Mouse (Mus musculus) telencephalon, adult 2 months (tissue): ENCODE results near the gene Trim62.

Experiments used
- DNase-seq: peaks from one replicate; pipeline ENCODE4 v3.0.0-alpha.2; 2011; ENCODE audit warnings: low read depth, low spot score

Gene Trim62

GRCm38 (mm10) chr4:128883379-128883781, at the start of gene Trim62:
Trim62 (plus strand) TSS chr4:128883580.
- DNase-seq = no peak

- DNase-seq = no peak
Measured at GRCm38 (mm10) chr4:128838202-128838601, 45.2 kb upstream of the Trim62 start.

- DNase-seq = no peak
Measured at GRCm38 (mm10) chr4:128839811-128840738, 43.3 kb upstream of the Trim62 start.

GRCm38 (mm10) chr4:128841259-128841658, 42.1 kb upstream of the Trim62 start:
- DNase-seq = no peak

DNA sequence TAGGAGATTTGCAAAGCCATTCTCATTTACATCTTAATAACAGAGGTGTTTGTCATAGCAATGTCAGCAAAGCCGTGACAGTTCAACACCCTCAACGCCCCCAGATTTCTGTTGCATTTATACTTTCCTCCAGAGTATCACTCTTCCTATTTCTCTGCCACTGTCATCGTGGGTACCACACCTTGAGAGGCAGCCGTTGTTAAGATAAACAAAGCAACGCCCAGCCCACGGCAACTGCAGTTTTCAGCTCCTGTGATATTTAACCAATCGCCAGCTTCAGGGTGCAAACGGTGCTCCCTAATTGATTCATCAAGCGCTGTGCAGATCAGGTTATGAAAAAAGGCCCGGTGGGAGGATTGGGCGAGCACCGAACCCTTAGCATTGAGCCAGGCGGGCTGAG, 38.8 kb upstream of the Trim62 start:
- no peak for DNase-seq

- no peak for DNase-seq
Measured at GRCm38 (mm10) chr4:128845367-128845973, 37.9 kb upstream of the Trim62 start.

DNA sequence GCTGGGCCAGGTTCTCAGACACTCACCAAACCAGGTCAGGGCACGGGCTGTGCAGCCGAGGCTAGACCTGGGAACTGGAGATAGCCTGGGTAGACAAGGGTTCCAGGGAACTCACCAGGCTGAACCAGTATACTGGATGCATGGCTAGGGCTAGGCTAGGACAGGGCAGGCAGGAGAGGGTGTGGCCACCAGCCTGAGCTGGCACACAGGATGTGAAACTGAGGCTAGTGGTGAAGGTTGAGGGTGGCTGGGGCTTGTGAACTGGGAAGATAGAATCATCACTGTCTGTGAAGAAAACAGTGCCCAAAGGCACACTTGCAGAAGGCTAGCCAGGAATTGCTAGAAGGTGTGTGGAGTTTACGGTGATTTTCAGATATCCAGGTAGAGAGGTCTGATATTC, 34.4 kb upstream of the Trim62 start:
- DNase-seq = no peak

GRCm38 (mm10) chr4:128849686-128850085, 33.7 kb upstream of the Trim62 start:
- DNase-seq = no peak

DNA sequence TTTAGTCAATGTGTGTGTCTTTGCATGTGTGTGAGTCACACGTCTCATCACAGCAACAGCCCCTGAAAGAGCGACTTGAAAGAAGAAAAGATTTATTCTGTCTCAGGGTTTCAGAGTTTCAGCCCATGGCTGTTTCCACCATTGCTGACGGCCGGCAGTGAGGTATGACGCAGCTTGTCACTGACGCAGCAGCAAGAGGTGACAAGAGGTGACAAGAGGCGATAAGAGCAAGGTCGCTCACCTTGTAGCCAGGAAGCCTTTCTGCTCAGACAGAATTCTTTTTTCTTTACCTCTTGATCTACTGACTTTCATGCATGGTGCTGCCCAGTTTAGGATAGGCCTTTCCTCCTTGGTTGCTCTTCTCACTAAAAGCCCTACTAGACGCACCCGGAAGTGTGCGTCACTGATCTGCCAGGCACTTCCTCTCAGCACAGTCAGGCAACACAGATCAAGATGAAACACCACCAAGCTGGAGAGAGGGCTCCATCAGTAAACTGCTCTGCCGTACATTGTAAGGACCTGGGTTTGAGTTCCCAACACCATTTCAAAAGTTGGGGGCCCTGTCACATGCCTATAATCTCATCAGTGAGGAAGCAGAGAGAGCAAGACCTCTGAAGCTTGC, 31.0 kb upstream of the Trim62 start:
- DNase-seq = no peak

DNA sequence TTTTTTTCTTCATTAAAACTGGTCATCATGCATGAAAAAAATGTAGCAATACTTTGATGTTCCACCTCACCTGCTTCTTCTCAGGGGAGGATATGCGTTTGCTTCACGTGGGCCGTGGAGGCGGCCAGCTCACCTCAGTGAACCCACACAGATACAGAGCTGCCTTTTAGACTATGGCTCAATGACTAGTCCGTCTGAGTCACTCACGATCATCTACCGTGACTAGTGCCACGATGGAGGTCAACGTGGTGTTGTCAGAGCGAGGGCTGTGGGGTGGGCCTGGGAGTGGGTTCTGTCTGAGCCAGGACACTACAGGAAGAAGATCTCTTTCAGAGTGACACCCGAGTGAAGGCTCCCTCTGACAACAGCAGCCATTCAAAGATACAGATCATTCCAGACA, 30.3 kb upstream of the Trim62 start:
- DNase-seq = no peak

- DNase-seq = no peak
Measured at GRCm38 (mm10) chr4:128855613-128856040, 27.8 kb upstream of the Trim62 start.

DNA sequence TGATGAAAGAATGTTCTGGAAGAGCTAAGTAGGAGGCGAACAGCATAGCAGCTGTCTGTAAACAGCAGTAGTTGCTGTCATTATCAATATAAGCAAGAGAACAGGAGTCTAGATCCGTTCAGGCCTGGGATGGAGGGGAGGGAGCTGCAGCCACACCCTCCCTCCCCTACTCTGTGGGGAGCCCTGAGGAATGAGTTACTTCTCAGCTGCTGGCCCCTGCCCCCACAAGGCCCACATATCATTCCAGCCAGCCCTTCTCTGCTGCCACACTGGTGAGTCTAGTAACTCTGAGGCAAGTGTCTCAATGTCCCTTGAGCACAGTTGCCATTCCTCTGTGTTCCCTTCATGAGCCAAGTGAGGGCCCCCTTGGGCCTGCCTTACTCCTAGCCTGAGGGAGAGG, 26.2 kb upstream of the Trim62 start:
- DNase-seq = no peak

- DNase-seq = peak; percentile 46
Measured at GRCm38 (mm10) chr4:128858226-128858625, 25.2 kb upstream of the Trim62 start.

DNA sequence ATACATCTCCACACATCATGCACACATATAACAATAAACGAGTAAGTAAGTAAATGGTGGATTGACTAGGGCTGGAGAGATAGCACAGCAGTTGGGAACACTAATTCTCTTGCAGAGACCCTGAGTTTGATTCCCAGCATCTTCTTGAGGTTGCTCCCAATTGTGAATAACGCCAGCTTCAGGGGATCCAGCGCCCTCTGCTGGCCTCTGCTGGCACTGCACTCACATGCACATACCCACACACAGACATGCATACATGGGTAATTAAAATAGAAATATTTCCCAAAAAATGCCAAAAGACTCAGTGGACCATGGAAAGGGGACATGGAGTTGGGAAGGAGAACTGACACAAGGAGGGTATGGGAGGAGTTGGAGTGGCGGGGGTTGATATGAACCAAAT, 24.5 kb upstream of the Trim62 start:
- DNase-seq = no peak

DNA sequence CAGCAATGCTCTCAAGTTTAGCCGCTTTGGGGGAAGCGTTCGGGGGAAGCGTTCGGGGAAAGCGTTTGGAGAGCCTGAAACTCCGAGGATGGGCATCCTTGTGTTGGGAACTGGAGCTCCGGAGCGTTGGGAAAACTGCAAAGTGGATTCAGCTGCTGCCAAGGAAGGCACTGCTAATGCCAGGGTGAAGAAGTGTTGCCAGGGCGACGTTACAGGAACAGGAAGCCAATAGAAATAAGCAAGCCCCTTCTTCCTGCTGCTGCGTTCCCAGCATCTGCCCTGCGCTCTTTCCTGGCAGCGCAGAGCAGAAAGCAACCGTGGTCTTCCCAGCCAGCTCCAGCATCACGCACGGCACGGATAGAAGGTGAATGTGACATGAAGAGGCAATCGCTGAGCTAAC, 10.4 kb upstream of the Trim62 start:
- DNase-seq = peak; percentile 35

GRCm38 (mm10) chr4:128874062-128874461, 9.3 kb upstream of the Trim62 start:
- no peak for DNase-seq

GRCm38 (mm10) chr4:128875439-128875838, 7.9 kb upstream of the Trim62 start:
- DNase-seq = no peak

- DNase-seq = no peak
Measured at GRCm38 (mm10) chr4:128877520-128877919, 5.9 kb upstream of the Trim62 start.

- DNase-seq = no peak
Measured at GRCm38 (mm10) chr4:128878901-128879491, 4.4 kb upstream of the Trim62 start.

GRCm38 (mm10) chr4:128883801-128884710, 676 bp downstream of the Trim62 start:
- DNase-seq = no peak

DNA sequence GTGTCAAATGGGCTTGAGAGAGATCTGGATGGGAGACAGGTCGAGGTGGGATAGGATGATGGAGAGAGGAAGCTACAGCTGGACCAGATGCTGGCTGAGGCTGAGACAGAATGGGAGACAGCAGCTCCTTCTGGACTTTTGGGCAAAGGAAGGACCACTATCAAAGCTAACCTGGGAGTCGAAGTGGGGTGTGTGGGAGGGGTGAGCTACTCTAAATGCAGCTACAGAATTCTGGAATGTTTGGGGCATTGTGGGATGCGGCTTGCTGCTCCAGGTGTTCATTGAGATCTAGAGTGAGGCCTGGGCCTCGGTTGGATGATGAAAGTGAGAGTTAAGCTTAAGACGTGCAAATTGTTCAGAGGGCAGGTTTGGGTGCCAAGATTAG, 1.3 kb downstream of the Trim62 start:
- no peak for DNase-seq
